Comparison of ENCODE assay signal across 13 mouse cellular contexts in the genomic region with DNA sequence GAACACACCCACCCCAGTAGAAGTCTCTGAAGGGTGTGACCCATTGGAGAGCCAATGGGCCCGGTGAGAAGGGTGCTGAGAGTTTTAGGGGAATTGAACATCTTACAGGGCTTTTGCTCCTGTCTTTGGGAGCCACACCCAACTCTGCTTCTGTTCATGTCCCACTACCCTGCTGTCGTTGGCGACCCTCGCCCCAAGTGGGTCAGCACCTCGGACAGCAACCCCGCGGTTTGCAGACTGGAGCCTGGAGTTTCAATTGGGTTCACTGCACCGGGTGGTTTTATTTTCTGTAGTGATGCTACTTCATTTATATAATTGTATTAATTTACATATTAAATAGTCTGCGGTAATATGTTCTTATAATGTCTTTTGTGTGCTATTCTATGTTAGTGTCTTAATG. TPM values are rescaled to one million over a fixed set of nuclear protein-coding genes. Genes with fewer than 3 reads are reported as not detected.
A peak's percentile ranks its signal among the peaks of the same experiment; 100 is the strongest.
DNase-seq lines count a peak whose midpoint lies in the region; ATAC-seq and TF ChIP-seq lines count a peak whose summit lies in the region.
"Had no signal": no experiment of that assay in that cellular context is flagged by ENCODE, and none has a peak within 500 bp of the region (broad histone marks: within the 10 kb centered on the region; RNA-seq: fewer than 3 reads in every experiment).

No protein-coding gene starts in this region.

- H3K4me2 ChIP-seq in hindbrain, embryonic 13.5 days: peak overlapping the region; percentile 94
- H3K4me2 ChIP-seq in midbrain, postnatal 0 days (ENCODE audit: low read depth, low read length, poor library complexity, severe bottlenecking): peak overlapping the region; percentile 89
- H3K4me2 ChIP-seq: liver, embryonic 15.5 days had no signal

- no peak overlapping the region; the same call in 1 of the 2 replicates for H3K27ac ChIP-seq in layer of hippocampus, adult 2 months
- no peak overlapping the region for H3K27ac ChIP-seq in embryonic facial prominence, embryonic 10.5 days (replicated peaks)
- H3K27ac ChIP-seq in hindbrain, embryonic 13.5 days: peak overlapping the region; percentile 99
- H3K27ac ChIP-seq in midbrain, postnatal 0 days (ENCODE audit: low read depth, low read length): peak overlapping the region; percentile 65
- H3K27ac ChIP-seq: heart, adult 2 months; liver, embryonic 15.5 days had no signal

- peak overlapping the region; percentile 80 for H3K4me3 ChIP-seq in layer of hippocampus, adult 2 months
- peak overlapping the region; percentile 65 for H3K4me3 ChIP-seq in embryonic facial prominence, embryonic 10.5 days
- H3K4me3 ChIP-seq in hindbrain, embryonic 13.5 days: peak overlapping the region; percentile 88
- H3K4me3 ChIP-seq in midbrain, postnatal 0 days (ENCODE audit: low read depth, low read length): peak overlapping the region; percentile 47
- H3K4me3 ChIP-seq: heart, adult 2 months; liver, embryonic 15.5 days had no signal

- H3K27me3 ChIP-seq in embryonic facial prominence, embryonic 10.5 days (replicated peaks; ENCODE audit: low read depth, poor library complexity, severe bottlenecking): peaks cover 51% of the 10 kb centered on the region
- no peaks in the 10 kb centered on the region for H3K27me3 ChIP-seq in hindbrain, embryonic 13.5 days
- no peaks in the 10 kb centered on the region for H3K27me3 ChIP-seq in midbrain, postnatal 0 days (ENCODE audit: insufficient read depth, low read length)

- TF ChIP-seq CTCF in layer of hippocampus, adult 2 months (conservative IDR thresholded peaks at IDR 0.05): no peak
- no peak for TF ChIP-seq CTCF in midbrain, postnatal 0 days (IDR thresholded peaks at IDR 0.05)

- no peak for ATAC-seq in hindbrain, embryonic 13.5 days (ENCODE audit: low FRiP score)
- ATAC-seq in midbrain, postnatal 0 days (ENCODE audit: low FRiP score): no peak

- no peaks in the 10 kb centered on the region for H3K9me3 ChIP-seq in embryonic facial prominence, embryonic 10.5 days
- H3K9me3 ChIP-seq in hindbrain, embryonic 13.5 days: no peaks in the 10 kb centered on the region
- H3K9me3 ChIP-seq in midbrain, postnatal 0 days (ENCODE audit: low read length): no peaks in the 10 kb centered on the region
- H3K9me3 ChIP-seq: liver, embryonic 15.5 days had no signal

- DNase-seq in layer of hippocampus, adult 2 months (ENCODE audit: low spot score in 2 of 2): no peak
- no peak for DNase-seq in layer of hippocampus, adult 11-12 months (ENCODE audit: low spot score)
- peak; percentile 78 for DNase-seq in embryonic facial prominence, embryonic 10.5 days (ENCODE audit: low spot score)
- no peak for DNase-seq in midbrain, postnatal 0 days (ENCODE audit: low spot score)
- DNase-seq in adipocyte (ENCODE audit: low spot score): no peak
- no peak for DNase-seq in frontal cortex, postnatal 14 days (ENCODE audit: low spot score in 2 of 2)
- no peak for DNase-seq in heart, postnatal 25 days (ENCODE audit: low spot score)
- DNase-seq: adrenal gland, adult 2 months; cerebellum, postnatal 36 days; heart, adult 2 months; kidney, postnatal 14 days had no signal

- intact Hi-C loops in heart, postnatal 25 days (cut with DNase I): no loop called here

- WGBS in embryonic facial prominence, embryonic 10.5 days: 14% methylated on average over 9 of the region's 9 CpGs
- WGBS in hindbrain, embryonic 13.5 days: 6% methylated on average over 9 of the region's 9 CpGs
- 7% methylated on average over 9 of the region's 9 CpGs for WGBS in midbrain, postnatal 0 days

- peaks cover 10% of the 10 kb centered on the region for H3K36me3 ChIP-seq in embryonic facial prominence, embryonic 10.5 days (replicated peaks)
- H3K36me3 ChIP-seq in hindbrain, embryonic 13.5 days: peaks cover 16% of the 10 kb centered on the region
- H3K36me3 ChIP-seq in midbrain, postnatal 0 days (ENCODE audit: insufficient read depth, low read length): peaks cover 7% of the 10 kb centered on the region
- H3K36me3 ChIP-seq: liver, embryonic 15.5 days had no signal

- peaks cover 52% of the 10 kb centered on the region for H3K4me1 ChIP-seq in embryonic facial prominence, embryonic 10.5 days
- peaks cover 61% of the 10 kb centered on the region for H3K4me1 ChIP-seq in hindbrain, embryonic 13.5 days (replicated peaks)
- peaks cover 15% of the 10 kb centered on the region; the same call in 1 of the 2 replicates for H3K4me1 ChIP-seq in midbrain, postnatal 0 days (ENCODE audit: insufficient read depth, low read length)

- H3K9ac ChIP-seq in hindbrain, embryonic 13.5 days: peak overlapping the region; percentile 100
- peak overlapping the region; percentile 77 for H3K9ac ChIP-seq in midbrain, postnatal 0 days (replicated peaks; ENCODE audit: low read length, poor library complexity, severe bottlenecking)
- H3K9ac ChIP-seq: liver, embryonic 15.5 days had no signal

RNA-seq across cellular contexts. Expression of a gene that starts 3.0 kb away (rescaled TPM):
- 100 to 1,000 TPM; 249 to 277 TPM for total RNA-seq in layer of hippocampus, adult 2 months (2021)
- 223 and 230 TPM in 2 replicates for polyA plus RNA-seq in embryonic facial prominence, embryonic 10.5 days (2016; fragmentation: Nextera tagmentation; extraction: Ambion mirVana)
- polyA plus RNA-seq in hindbrain, embryonic 13.5 days (2015; fragmentation: Nextera tagmentation; extraction: Ambion mirVana): 1,817 and 1,895 TPM in 2 replicates
- 3,827 and 3,963 TPM in 2 replicates for total RNA-seq in midbrain, postnatal 0 days (2014; rRNA removed)
- polyA plus RNA-seq in midbrain, postnatal 0 days (2015; fragmentation: Nextera tagmentation; extraction: Ambion mirVana): 1,921 and 2,058 TPM in 2 replicates
- under 1 TPM; 0.25 to 0.34 TPM for total RNA-seq in heart, postnatal 25 days (2021)

RNA-seq across cellular contexts. Expression of a gene that starts 7.3 kb away (rescaled TPM):
- not detected for total RNA-seq in layer of hippocampus, adult 2 months (2021)
- polyA plus RNA-seq in embryonic facial prominence, embryonic 10.5 days (2016; fragmentation: Nextera tagmentation; extraction: Ambion mirVana): not detected in 2 replicates
- polyA plus RNA-seq in hindbrain, embryonic 13.5 days (2015; fragmentation: Nextera tagmentation; extraction: Ambion mirVana): 0.17 TPM in 2 replicates
- 0.22 TPM in 1 of 2 replicates, not detected in the other for total RNA-seq in midbrain, postnatal 0 days (2014; rRNA removed)
- polyA plus RNA-seq in midbrain, postnatal 0 days (2015; fragmentation: Nextera tagmentation; extraction: Ambion mirVana): 0.09 TPM in 1 of 2 replicates, not detected in the other
- total RNA-seq in heart, postnatal 25 days (2021): not detected
- total RNA-seq: adrenal gland, adult 2 months; heart, adult 2 months had no signal
- polyA plus RNA-seq: adrenal gland, adult 2 months; heart, adult 2 months; liver, embryonic 15.5 days had no signal

RNA-seq across cellular contexts. Expression of a gene that starts 9.1 kb away (rescaled TPM):
- 10 to 100 TPM; 56.7 to 62.1 TPM for total RNA-seq in layer of hippocampus, adult 2 months (2021)
- 43.5 and 44.5 TPM in 2 replicates for polyA plus RNA-seq in embryonic facial prominence, embryonic 10.5 days (2016; fragmentation: Nextera tagmentation; extraction: Ambion mirVana)
- 42.2 and 44.3 TPM in 2 replicates for polyA plus RNA-seq in hindbrain, embryonic 13.5 days (2015; fragmentation: Nextera tagmentation; extraction: Ambion mirVana)
- 47.6 and 49.4 TPM in 2 replicates for total RNA-seq in midbrain, postnatal 0 days (2014; rRNA removed)
- 36.4 and 39.4 TPM in 2 replicates for polyA plus RNA-seq in midbrain, postnatal 0 days (2015; fragmentation: Nextera tagmentation; extraction: Ambion mirVana)
- 10 to 100 TPM; 56.9 to 59.6 TPM for total RNA-seq in heart, postnatal 25 days (2021)

RNA-seq across cellular contexts. Expression of a gene that starts 40.7 kb away (rescaled TPM):
- total RNA-seq in layer of hippocampus, adult 2 months (2021): 100 to 1,000 TPM; 459 to 497 TPM
- polyA plus RNA-seq in embryonic facial prominence, embryonic 10.5 days (2016; fragmentation: Nextera tagmentation; extraction: Ambion mirVana): 141 and 144 TPM in 2 replicates
- polyA plus RNA-seq in hindbrain, embryonic 13.5 days (2015; fragmentation: Nextera tagmentation; extraction: Ambion mirVana): 273 and 284 TPM in 2 replicates
- 538 and 541 TPM in 2 replicates for total RNA-seq in midbrain, postnatal 0 days (2014; rRNA removed)
- polyA plus RNA-seq in midbrain, postnatal 0 days (2015; fragmentation: Nextera tagmentation; extraction: Ambion mirVana): 413 and 416 TPM in 2 replicates
- 100 to 1,000 TPM; 113 to 157 TPM for total RNA-seq in heart, postnatal 25 days (2021)

Comparison
In these comparisons a context has a peak if more than half of its experiments do, and no peak if none do; other contexts are left out.
1. H3K27ac ChIP-seq: peak in hindbrain, embryonic 13.5 days (single experiment) and midbrain, postnatal 0 days (single experiment); none in layer of hippocampus, adult 2 months (single experiment) and embryonic facial prominence, embryonic 10.5 days (single experiment).
2. RNA of a gene that starts 3.0 kb away (total RNA-seq): 3,827 to 3,963 TPM in midbrain, postnatal 0 days and 249 to 277 TPM in layer of hippocampus, adult 2 months; 0.25 to 0.34 TPM in heart, postnatal 25 days; every median in the first group is over 100 times any median in the second.
3. Peak in every context shown above with its lines, with median percentiles within 50 percentile points of each other: H3K4me3 ChIP-seq.